Mouse (Mus musculus): ENCODE measurements around the gene Mt2.

Gene Mt2

GRCm38 (mm10) chr8:94172809-94173732, 607 bp downstream of the Mt2 start:
- no peak for DNase-seq (ENCODE audit: low spot score in 2 of 2)

- no peak for DNase-seq (ENCODE audit: low spot score in 2 of 2)
Observed at GRCm38 (mm10) chr8:94173848-94174403, 1.5 kb downstream of the Mt2 start.

- DNase-seq (ENCODE audit: low spot score in 2 of 2) = no peak
Observed at GRCm38 (mm10) chr8:94174619-94175213, 2.3 kb downstream of the Mt2 start.

- no peak for DNase-seq (ENCODE audit: low spot score in 2 of 2)
Observed at GRCm38 (mm10) chr8:94177716-94178390, 5.4 kb downstream of the Mt2 start.

GRCm38 (mm10) chr8:94178857-94179712, 6.6 kb downstream of the Mt2 start, which contains the start of gene Mt1:
TSS of gene Mt1 (plus strand) at chr8:94179082.
- DNase-seq (ENCODE audit: low spot score in 2 of 2) = peak; percentile 93 to 94

GRCm38 (mm10) chr8:94179713-94180560, 7.5 kb downstream of the Mt2 start:
- DNase-seq (ENCODE audit: low spot score in 2 of 2) = no peak

- DNase-seq (ENCODE audit: low spot score in 2 of 2) = no peak
Observed at GRCm38 (mm10) chr8:94180561-94180908, 8.1 kb downstream of the Mt2 start.

- DNase-seq (ENCODE audit: low spot score in 2 of 2) = no peak
Observed at GRCm38 (mm10) chr8:94182055-94182929, 9.8 kb downstream of the Mt2 start.

GRCm38 (mm10) chr8:94183117-94183516, 10.7 kb downstream of the Mt2 start:
- DNase-seq (ENCODE audit: low spot score in 2 of 2) = peak; percentile 65 to 78

- DNase-seq (ENCODE audit: low spot score in 2 of 2) = no peak
Observed at GRCm38 (mm10) chr8:94184357-94184843, 11.9 kb downstream of the Mt2 start.

GRCm38 (mm10) chr8:94185791-94186190, 13.3 kb downstream of the Mt2 start:
- DNase-seq (ENCODE audit: low spot score in 2 of 2) = no peak

GRCm38 (mm10) chr8:94186542-94186941, 14.1 kb downstream of the Mt2 start:
- peak in 1 of 2 experiments; percentile 67 for DNase-seq (ENCODE audit: low spot score in 2 of 2)

- no peak for DNase-seq (ENCODE audit: low spot score in 2 of 2)
Observed at GRCm38 (mm10) chr8:94187290-94188002, 15.0 kb downstream of the Mt2 start.

- DNase-seq (ENCODE audit: low spot score in 2 of 2) = peak in 1 of 2 experiments; percentile 63
Observed at GRCm38 (mm10) chr8:94189275-94190031, 17.0 kb downstream of the Mt2 start.

GRCm38 (mm10) chr8:94191101-94191691, 18.7 kb downstream of the Mt2 start:
- DNase-seq (ENCODE audit: low spot score in 2 of 2) = peak; percentile 83 to 85

- DNase-seq (ENCODE audit: low spot score in 2 of 2) = no peak
Observed at GRCm38 (mm10) chr8:94192926-94193325, 20.5 kb downstream of the Mt2 start.

GRCm38 (mm10) chr8:94194591-94195223, 22.2 kb downstream of the Mt2 start:
- DNase-seq (ENCODE audit: low spot score in 2 of 2) = no peak

Data from heart, adult 9 months (tissue).